Mouse (Mus musculus) kidney, adult 18-20 months (tissue): ENCODE measurements at regions not wholly inside any gene's neighbourhood (a gene's known extent, or its start where the extent isn't known, plus 50 kb on each side); places are given as distances from the start of the nearest gene placed in this dataset.

Experiments
- DNase-seq: peaks from one replicate; pipeline ENCODE4 v3.0.0; 2021

GRCm38 (mm10) chr15:96944741-96945140, 111.0 kb downstream of the Slc38a4 start:
- no peak for DNase-seq

- DNase-seq: no peak
Measured at GRCm38 (mm10) chr15:96942651-96943050, 113.1 kb downstream of the Slc38a4 start.

DNA sequence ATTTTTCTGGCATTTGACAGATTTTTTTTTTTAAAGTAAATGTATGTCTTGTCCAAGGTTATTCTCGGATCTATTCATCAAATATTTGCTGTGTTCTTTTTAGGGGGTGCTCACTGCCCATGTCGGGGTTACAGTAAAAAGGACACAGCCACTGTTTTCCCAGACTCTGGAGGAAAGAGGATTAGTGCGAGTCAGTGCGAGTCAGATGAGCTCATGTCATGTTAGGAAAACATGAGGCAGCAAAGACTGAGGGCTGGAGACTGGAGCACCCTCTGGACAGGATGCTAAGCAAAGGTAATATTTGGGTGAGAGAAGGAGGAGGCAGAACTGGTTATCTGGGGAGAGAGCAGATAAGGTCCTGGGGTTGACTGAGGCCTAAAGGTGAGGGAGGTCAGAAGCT, 117.3 kb downstream of the Slc38a4 start:
- no peak for DNase-seq

GRCm38 (mm10) chr15:96937623-96938022, 118.1 kb downstream of the Slc38a4 start:
- no peak for DNase-seq

GRCm38 (mm10) chr15:96936705-96937346, 118.9 kb downstream of the Slc38a4 start:
- DNase-seq: peak; percentile 77

DNA sequence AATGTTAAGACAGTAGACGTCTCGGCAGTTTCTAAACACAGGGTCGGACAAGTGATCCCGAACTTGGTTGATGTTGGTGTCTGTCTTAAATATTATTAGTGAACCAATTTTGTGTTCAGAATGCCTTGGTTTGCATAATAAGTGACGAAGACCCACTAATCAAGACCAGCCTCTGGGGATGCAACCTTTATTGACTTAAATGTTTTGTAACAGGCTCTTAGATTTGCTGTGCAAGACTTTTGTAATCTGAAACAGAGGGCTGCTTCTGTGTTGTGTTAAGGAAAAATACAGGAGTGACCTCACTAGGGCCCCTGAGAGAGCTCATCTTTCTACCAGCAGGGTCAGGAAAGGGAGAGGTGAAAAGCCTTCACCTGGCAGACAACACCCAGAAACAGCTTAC, 119.5 kb downstream of the Slc38a4 start:
- DNase-seq: no peak

- DNase-seq: no peak
Measured at GRCm38 (mm10) chr15:96933451-96933850, 122.3 kb downstream of the Slc38a4 start.

- no peak for DNase-seq
Measured at GRCm38 (mm10) chr15:96930531-96930930, 125.2 kb downstream of the Slc38a4 start.

DNA sequence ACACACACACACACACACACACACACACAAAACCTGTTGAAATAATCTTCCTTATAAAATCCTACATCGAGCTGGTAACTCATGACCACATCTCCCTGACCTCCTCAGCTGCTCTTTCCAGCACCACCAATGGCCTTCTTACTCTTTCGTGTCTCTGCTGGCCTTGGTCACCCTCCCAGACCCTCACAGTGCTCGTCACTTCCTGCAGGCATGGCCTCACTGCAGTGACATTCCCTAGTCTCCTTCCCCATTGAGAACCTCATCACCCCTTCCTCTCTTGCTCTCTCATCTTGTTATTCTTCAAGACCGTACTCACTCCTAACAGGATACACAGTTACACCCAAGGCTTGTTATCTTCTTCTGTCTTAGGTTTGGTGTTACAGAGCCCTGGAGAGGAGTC, 126.0 kb downstream of the Slc38a4 start:
- DNase-seq: no peak

GRCm38 (mm10) chr15:96928692-96929091, 127.1 kb downstream of the Slc38a4 start:
- no peak for DNase-seq

DNA sequence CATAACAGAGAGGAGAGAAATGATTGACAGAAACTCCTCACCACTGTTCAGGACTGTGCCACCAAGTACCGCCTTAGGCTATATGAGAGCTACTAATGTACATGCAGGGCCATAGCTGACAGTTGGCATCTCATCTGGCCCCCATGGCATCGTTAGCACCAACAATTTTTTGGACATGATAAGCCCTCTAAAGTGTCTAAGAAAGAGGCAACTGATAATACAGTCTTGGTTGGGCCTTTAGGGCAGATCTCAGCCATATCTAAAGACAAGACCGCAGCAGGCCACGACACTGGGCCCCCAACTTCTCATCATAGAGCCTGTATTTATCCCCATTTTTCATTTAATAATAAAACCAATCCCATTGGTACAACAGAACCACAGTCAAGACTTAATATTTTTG, 128.1 kb downstream of the Slc38a4 start:
- no peak for DNase-seq

DNA sequence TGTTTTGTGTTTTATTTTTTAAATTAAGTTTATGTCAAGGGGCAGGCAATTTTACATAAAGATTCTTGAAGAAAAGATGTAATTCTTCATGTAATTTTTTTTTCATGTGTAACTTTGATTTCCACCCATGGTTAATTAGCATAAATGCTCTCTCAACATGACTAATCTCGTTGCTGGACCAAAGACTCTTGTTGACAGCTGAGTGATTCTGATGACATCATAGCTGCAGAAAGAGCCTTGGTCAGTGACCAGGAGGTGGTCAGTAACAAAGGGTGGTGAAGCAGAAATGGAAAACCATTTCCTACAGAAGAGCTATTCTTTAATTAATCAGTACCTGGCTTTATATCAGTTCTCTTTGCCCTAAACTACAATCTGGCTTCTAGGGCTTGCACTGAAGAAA, 129.1 kb downstream of the Slc38a4 start:
- DNase-seq: no peak

DNA sequence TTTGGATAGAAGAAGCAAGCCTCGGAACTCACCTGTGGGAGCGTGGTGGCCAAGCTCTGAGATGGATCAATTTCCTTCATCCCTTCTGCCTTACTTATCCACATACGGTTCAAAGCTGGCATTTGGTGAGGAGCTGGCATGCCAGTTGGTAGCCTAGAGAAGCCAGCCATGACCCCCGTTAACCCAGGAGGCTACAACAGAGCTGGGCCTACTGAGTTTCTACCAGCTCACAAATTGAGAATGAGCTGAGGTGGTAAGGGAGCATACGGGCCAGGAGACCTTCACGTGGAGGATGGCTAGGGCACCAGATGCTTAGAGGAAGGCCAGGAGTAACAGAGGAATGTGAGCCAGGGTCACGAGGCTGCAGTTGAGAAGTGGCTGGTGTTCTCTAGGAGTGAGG, 139.2 kb downstream of the Slc38a4 start:
- no peak for DNase-seq

DNA sequence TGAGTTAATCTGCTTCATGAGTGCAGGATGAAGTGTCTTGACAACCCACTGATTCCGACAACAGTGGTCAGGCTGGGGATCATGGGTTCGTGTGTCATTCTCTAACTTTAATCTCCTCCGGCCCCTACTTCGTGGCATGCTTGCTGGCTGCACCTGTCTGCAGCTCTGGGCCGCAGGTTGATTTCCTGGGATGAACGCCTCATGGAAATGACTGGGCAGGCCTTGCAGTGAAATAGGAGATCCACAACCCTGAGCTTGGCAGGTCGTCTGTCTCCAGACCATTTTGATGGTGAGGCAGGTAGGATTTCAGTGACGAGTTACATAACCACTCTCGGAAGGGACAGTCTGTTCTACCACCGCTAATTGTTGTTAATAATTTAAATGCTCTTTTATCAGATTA, 140.2 kb downstream of the Slc38a4 start:
- DNase-seq: no peak

- DNase-seq: no peak
Measured at GRCm38 (mm10) chr15:96914988-96915387, 140.8 kb downstream of the Slc38a4 start.

- no peak for DNase-seq
Measured at GRCm38 (mm10) chr15:96905520-96905919, 150.2 kb downstream of the Slc38a4 start.

- DNase-seq: no peak
Measured at GRCm38 (mm10) chr15:96903461-96903860, 152.3 kb downstream of the Slc38a4 start.

DNA sequence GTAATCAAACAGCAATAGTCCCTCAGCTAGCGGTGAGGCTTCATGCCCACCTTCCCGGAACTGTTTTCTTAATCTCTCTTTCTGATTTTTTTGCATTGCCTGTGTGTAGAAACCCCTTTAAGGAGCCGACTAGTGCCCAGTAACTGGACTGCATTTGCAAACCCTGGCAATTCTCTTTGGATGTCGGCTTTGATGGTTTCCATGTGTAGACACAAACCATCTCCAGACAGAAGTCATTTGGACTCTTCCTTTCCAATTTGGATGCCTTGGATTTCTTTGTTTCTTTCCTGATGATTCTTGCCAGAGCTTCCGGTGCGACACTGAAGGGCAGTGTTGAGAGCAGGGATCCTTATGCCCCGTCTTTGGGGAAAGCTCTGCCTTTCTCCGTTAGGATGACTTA, 153.0 kb downstream of the Slc38a4 start:
- DNase-seq: no peak

DNA sequence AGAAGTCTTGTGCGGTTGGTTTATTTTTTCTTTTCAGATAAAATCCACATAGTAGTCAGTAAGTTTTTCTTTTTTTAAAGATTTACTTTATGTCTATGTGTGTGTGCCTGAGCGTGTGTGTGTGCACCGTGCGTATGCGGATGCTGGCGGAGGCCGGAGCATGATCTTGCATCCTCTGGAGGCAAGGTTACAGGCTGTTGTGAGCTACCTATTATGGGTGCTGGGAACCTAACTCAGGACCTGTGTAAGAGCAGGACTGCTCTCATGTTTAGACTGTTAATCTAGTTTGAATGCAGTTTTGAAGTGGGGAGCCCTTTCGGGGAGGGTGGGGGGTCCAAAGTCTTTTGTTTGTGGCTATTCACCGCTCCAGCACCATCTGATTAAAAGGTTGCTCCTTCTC, 154.1 kb downstream of the Slc38a4 start:
- DNase-seq: no peak

GRCm38 (mm10) chr15:96898285-96898684, 157.5 kb downstream of the Slc38a4 start:
- no peak for DNase-seq

- DNase-seq: no peak
Measured at GRCm38 (mm10) chr15:96884901-96885300, 170.9 kb downstream of the Slc38a4 start.

DNA sequence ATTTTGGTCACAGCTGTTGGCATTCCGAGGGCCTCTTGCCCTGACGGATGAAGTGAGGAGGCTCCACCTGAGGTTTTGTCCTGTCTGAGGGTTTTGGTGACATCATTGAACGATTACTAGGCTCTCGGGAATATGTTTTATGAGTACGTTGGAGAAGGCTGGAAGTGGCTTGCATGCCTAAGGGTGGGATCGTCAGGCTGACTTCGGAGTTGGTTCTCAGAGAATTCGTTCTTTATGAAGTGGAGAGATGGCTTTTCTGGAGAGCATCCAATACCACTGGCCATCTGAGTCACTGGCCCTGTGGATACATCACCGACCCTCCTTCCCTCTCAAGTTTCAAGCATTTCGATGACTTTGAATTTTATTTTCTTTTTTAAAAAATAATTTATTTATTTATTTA, 172.0 kb downstream of the Slc38a4 start:
- no peak for DNase-seq

- no peak for DNase-seq
Measured at GRCm38 (mm10) chr15:96882211-96882610, 173.5 kb downstream of the Slc38a4 start.

DNA sequence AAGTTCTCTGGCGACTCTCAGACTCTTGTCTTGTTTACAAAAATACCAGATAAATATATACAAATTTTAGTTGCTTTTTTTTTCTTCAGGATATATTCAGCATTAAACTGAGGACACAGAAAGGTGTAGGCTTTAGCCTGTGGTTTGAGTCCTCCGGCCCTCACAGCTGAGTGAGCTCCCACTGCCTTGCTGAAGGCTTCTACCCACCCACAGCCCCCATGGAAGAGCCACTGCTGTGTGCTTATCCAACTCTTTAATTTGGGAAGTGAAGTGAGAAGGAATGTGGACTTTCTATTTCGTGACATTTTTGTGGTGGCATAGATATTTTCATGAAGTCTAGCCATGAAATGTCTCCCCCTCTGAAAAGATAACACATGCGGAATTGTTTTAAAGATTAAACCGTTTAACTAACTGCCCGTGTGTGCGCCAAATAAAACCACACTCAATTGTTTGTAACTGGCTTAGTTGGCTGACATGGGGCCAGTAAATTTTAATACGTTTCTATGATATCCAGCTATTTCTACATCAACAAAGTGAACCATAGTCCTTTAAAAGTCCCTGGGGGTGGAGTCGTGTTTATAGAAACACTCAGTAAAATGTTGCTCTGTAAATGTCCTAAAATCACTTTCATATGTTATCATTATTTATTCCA, 174.1 kb downstream of the Slc38a4 start:
- DNase-seq: no peak

DNA sequence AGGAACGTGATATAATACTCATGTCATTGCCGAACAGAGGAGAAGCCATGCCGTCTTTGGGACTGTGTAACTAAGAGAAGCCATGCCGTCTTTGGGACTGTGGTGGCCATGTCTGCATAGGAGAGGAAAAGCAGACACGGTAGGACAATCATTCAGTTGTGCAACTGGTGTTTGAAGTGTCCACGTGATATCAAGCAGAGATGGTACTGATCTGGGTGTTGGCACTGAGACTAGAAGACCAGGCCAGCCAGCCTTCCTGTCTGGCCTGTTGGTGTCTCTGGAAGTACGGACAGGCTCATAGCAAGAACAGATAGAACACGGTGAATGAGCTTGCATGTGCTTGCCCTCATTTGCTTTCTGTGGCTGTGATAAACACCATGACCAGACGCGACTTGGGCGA, 175.7 kb downstream of the Slc38a4 start:
- DNase-seq: no peak
